Comparison of ENCODE assay signal across 8 mouse cellular contexts in the genomic region with DNA sequence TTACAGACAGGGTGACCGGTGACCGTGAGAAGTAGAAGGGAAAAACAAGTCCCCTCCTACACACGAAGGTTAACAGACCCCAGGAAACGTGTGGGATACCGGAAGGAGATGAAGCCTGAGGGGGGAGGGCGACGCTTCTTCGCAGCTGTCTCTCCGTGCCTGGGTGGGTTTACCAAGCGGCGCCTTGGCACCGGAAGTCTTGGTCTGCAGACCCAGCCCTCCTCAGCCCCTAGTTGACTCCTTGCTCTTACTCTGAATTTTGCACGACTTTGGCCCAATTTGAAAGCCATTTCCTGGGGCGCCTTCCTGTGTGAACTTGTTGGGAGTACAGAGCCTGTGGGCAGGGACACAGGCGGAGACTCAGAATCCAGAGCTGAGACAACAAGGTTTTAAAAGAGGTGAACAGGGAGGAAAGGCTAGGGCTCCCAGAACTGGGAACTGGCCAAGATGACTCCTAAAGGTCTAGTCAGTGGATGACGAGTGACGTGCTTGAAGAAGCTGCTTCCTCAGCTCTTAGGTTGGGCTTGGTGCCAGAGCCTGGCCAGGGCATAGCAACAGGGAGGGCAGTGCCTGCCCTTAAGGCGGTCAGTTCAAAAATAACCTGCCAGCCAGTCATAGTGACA. TPM values are rescaled to one million over a fixed set of nuclear protein-coding genes. Genes with fewer than 3 reads are reported as not detected.
DNase-seq lines count a peak whose midpoint lies in the region; ATAC-seq lines count a peak whose summit lies in the region.

No protein-coding gene starts in this region.

- H3K9ac ChIP-seq in kidney, embryonic 14.5 days (ENCODE audit: low read depth, low read length): peak overlapping the region; percentile 28; the same call in 1 of the 2 replicates

- peak; percentile 31 for DNase-seq in embryo, embryonic 9.5 days (ENCODE audit: extremely low spot score)
- no peak for DNase-seq in embryo, embryonic 10.5 days (ENCODE audit: low spot score)
- peak; percentile 76 for DNase-seq in heart, embryonic 10.5 days (ENCODE audit: low spot score)
- DNase-seq in lung, postnatal 10 days: peak; percentile 89
- peak; percentile 79 to 86 for DNase-seq in spleen, postnatal 10 days (ENCODE audit: low spot score in 2 of 2)

- peaks cover 22% of the 10 kb centered on the region for H3K36me3 ChIP-seq in heart, embryonic 10.5 days
- H3K36me3 ChIP-seq in kidney, embryonic 14.5 days (ENCODE audit: control insufficient read depth, insufficient read depth, low read length): peaks cover 5% of the 10 kb centered on the region; the same call in 1 of the 2 replicates

- peak overlapping the region; percentile 77 for H3K4me3 ChIP-seq in brown adipose tissue, adult 24 weeks (ENCODE audit: insufficient read depth, low read depth, low read length)
- H3K4me3 ChIP-seq in heart, embryonic 10.5 days: peak overlapping the region; percentile 79
- H3K4me3 ChIP-seq in kidney, embryonic 14.5 days (ENCODE audit: low read length): peak overlapping the region; percentile 59

- H3K27ac ChIP-seq in brown adipose tissue, adult 24 weeks (replicated peaks; ENCODE audit: low read depth, low read length): peak overlapping the region; percentile 95
- peak overlapping the region; percentile 93 for H3K27ac ChIP-seq in heart, embryonic 10.5 days
- H3K27ac ChIP-seq in kidney, embryonic 14.5 days (ENCODE audit: low read depth, low read length): peak overlapping the region; percentile 86

- H3K4me1 ChIP-seq in brown adipose tissue, adult 24 weeks (ENCODE audit: control insufficient read depth, insufficient read depth, insufficient read length, low read length): peaks cover 6% of the 10 kb centered on the region; the same call in 1 of the 2 replicates
- peaks cover 63% of the 10 kb centered on the region for H3K4me1 ChIP-seq in heart, embryonic 10.5 days
- H3K4me1 ChIP-seq in kidney, embryonic 14.5 days (ENCODE audit: control insufficient read depth, insufficient read depth, low read length): peaks cover 39% of the 10 kb centered on the region

- H3K27me3 ChIP-seq in heart, embryonic 10.5 days (ENCODE audit: insufficient read depth, poor library complexity, severe bottlenecking): peaks cover 42% of the 10 kb centered on the region
- H3K27me3 ChIP-seq in kidney, embryonic 14.5 days (ENCODE audit: control insufficient read depth, insufficient read depth, low read length): no peaks in the 10 kb centered on the region

- peak overlapping the region; percentile 98 for H3K4me2 ChIP-seq in kidney, embryonic 14.5 days (replicated peaks; ENCODE audit: low read depth, low read length)

- 12% methylated on average over 18 of the region's 18 CpGs for WGBS in heart, embryonic 10.5 days
- 13% methylated on average over 18 of the region's 18 CpGs for WGBS in kidney, embryonic 14.5 days

- ATAC-seq in kidney, embryonic 14.5 days (ENCODE audit: low FRiP score, low TSS enrichment): no peak
- no peak; the same call in 1 of the 2 replicates for ATAC-seq in megakaryocyte progenitor cell, adult 5-6 weeks (replicated peaks; ENCODE audit: poor library complexity)

- no peaks in the 10 kb centered on the region for H3K9me3 ChIP-seq in heart, embryonic 10.5 days
- no peaks in the 10 kb centered on the region for H3K9me3 ChIP-seq in kidney, embryonic 14.5 days (ENCODE audit: control insufficient read depth, low read length)

RNA-seq across cellular contexts. Expression of a gene that starts 0.6 kb away (rescaled TPM):
- 0.88 TPM in 1 of 2 replicates, not detected in the other for polyA plus RNA-seq in brown adipose tissue, adult 24 weeks (2012; ENCODE audit: insufficient read depth, insufficient read length, missing spikeins)
- 3.7 and 3.9 TPM in 2 replicates for polyA plus RNA-seq in heart, embryonic 10.5 days (2016; fragmentation: Nextera tagmentation; extraction: Ambion mirVana)
- polyA plus RNA-seq in kidney, embryonic 14.5 days (2014; fragmentation: Nextera tagmentation; extraction: Ambion mirVana): 1.3 and 3.4 TPM in 2 replicates
- 2.1 and 3.1 TPM in 2 replicates for total RNA-seq in megakaryocyte progenitor cell, adult 5-6 weeks (2015)
- 2.0 and 2.1 TPM in 2 replicates for total RNA-seq in megakaryocyte progenitor cell, adult 5-6 weeks (2017)

RNA-seq across cellular contexts. Expression of a gene that starts 0.7 kb away (rescaled TPM):
- 3.7 and 7.2 TPM in 2 replicates for polyA plus RNA-seq in brown adipose tissue, adult 24 weeks (2012; ENCODE audit: insufficient read depth, insufficient read length, missing spikeins)
- polyA plus RNA-seq in heart, embryonic 10.5 days (2016; fragmentation: Nextera tagmentation; extraction: Ambion mirVana): 30.6 and 33.3 TPM in 2 replicates
- 22.6 and 27.2 TPM in 2 replicates for polyA plus RNA-seq in kidney, embryonic 14.5 days (2014; fragmentation: Nextera tagmentation; extraction: Ambion mirVana)
- 34.0 and 50.6 TPM in 2 replicates for total RNA-seq in megakaryocyte progenitor cell, adult 5-6 weeks (2015)
- 8.6 and 13.1 TPM in 2 replicates for total RNA-seq in megakaryocyte progenitor cell, adult 5-6 weeks (2017)

RNA-seq across cellular contexts. Expression of a gene that starts 16.1 kb away (rescaled TPM):
- not detected in 2 replicates for polyA plus RNA-seq in brown adipose tissue, adult 24 weeks (2012; ENCODE audit: insufficient read depth, insufficient read length, missing spikeins)
- 4.3 and 4.8 TPM in 2 replicates for polyA plus RNA-seq in heart, embryonic 10.5 days (2016; fragmentation: Nextera tagmentation; extraction: Ambion mirVana)
- polyA plus RNA-seq in kidney, embryonic 14.5 days (2014; fragmentation: Nextera tagmentation; extraction: Ambion mirVana): not detected in 2 replicates
- 0.37 and 0.76 TPM in 2 replicates for total RNA-seq in megakaryocyte progenitor cell, adult 5-6 weeks (2015)
- total RNA-seq in megakaryocyte progenitor cell, adult 5-6 weeks (2017): not detected in 2 replicates

RNA-seq across cellular contexts. Expression of a gene that starts 28.2 kb away (rescaled TPM):
- polyA plus RNA-seq in brown adipose tissue, adult 24 weeks (2012; ENCODE audit: insufficient read depth, insufficient read length, missing spikeins): not detected in 2 replicates
- polyA plus RNA-seq in heart, embryonic 10.5 days (2016; fragmentation: Nextera tagmentation; extraction: Ambion mirVana): 1.1 TPM in 2 replicates
- 0.58 and 0.59 TPM in 2 replicates for polyA plus RNA-seq in kidney, embryonic 14.5 days (2014; fragmentation: Nextera tagmentation; extraction: Ambion mirVana)
- 2.2 and 2.5 TPM in 2 replicates for total RNA-seq in megakaryocyte progenitor cell, adult 5-6 weeks (2015)
- total RNA-seq in megakaryocyte progenitor cell, adult 5-6 weeks (2017): 0.92 TPM in 1 of 2 replicates, not detected in the other

RNA-seq across cellular contexts. Expression of a gene that starts 28.2 kb away (rescaled TPM):
- 30.4 and 30.5 TPM in 2 replicates for polyA plus RNA-seq in brown adipose tissue, adult 24 weeks (2012; ENCODE audit: insufficient read depth, insufficient read length, missing spikeins)
- 68.1 and 76.3 TPM in 2 replicates for polyA plus RNA-seq in heart, embryonic 10.5 days (2016; fragmentation: Nextera tagmentation; extraction: Ambion mirVana)
- 75.1 and 85.7 TPM in 2 replicates for polyA plus RNA-seq in kidney, embryonic 14.5 days (2014; fragmentation: Nextera tagmentation; extraction: Ambion mirVana)
- 223 and 243 TPM in 2 replicates for total RNA-seq in megakaryocyte progenitor cell, adult 5-6 weeks (2015)
- total RNA-seq in megakaryocyte progenitor cell, adult 5-6 weeks (2017): 154 and 164 TPM in 2 replicates
